15 mouse cellular contexts compared by ENCODE assay signal in the genomic region with DNA sequence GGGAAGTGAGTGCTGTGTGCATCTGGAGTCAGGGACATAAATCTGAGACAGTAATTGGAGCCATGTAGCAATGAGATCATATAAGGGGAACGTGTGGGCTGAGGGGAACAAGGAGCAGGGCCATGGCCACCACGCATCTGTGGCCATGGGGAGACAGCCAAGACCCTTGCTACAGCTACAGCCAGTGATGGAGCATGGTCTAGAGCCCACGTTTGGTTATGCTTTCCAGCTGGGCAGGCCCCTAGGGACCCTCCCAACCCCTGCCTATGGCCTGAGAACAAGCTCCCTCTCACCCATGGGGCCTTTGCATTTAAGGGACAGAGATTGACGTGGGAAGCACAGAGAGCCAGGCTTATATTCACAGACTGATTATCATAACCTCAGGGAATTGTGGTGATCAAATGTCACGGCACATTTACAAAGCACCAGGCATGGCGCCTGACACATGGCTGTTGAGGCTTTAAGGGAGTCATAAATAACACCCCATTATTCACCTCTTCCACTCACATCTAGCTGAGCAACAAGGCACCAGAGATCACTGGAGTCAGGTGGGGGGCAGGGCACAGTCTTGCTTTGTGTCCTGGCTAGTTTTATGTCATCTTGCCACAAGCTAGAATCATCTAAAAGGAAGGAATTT.
DNase-seq lines count a peak whose midpoint lies in the region; ATAC-seq lines count a peak whose summit lies in the region.
"Had no signal": no experiment of that assay in that cellular context is flagged by ENCODE, and none has a peak within 500 bp of the region (broad histone marks: within the 10 kb centered on the region; RNA-seq: fewer than 3 reads in every experiment).

No protein-coding gene starts in this region.

- no peaks in the 10 kb centered on the region for H3K36me3 ChIP-seq in heart, embryonic 15.5 days
- no peaks in the 10 kb centered on the region for H3K36me3 ChIP-seq in heart, embryonic 11.5 days (ENCODE audit: control insufficient read depth, insufficient read depth, low read length)
- H3K36me3 ChIP-seq in megakaryocyte, embryonic 14.5 days (replicated peaks; ENCODE audit: low read length): no peaks in the 10 kb centered on the region
- no peaks in the 10 kb centered on the region for H3K36me3 ChIP-seq in neural tube, embryonic 12.5 days
- H3K36me3 ChIP-seq: forebrain, embryonic 12.5 days; lung, embryonic 15.5 days; midbrain, embryonic 10.5 days had no signal

- peak; percentile 53; the same call in 1 of the 2 replicates for ATAC-seq in heart, embryonic 15.5 days (replicated peaks; ENCODE audit: insufficient number of reproducible peaks, insufficient read depth, low FRiP score, low read depth)
- ATAC-seq in heart, embryonic 11.5 days (replicated peaks; ENCODE audit: insufficient number of reproducible peaks, low FRiP score, low TSS enrichment): no peak
- ATAC-seq in megakaryocyte, adult 5-6 weeks (ENCODE audit: poor library complexity, severe bottlenecking): no peak
- ATAC-seq in neural tube, embryonic 12.5 days (ENCODE audit: low FRiP score, low read depth): peak; percentile 89

- H3K4me2 ChIP-seq in heart, embryonic 15.5 days: no peak overlapping the region
- H3K4me2 ChIP-seq in heart, embryonic 11.5 days: no peak overlapping the region
- H3K4me2 ChIP-seq in neural tube, embryonic 12.5 days (replicated peaks): no peak overlapping the region
- H3K4me2 ChIP-seq: forebrain, embryonic 12.5 days; lung, embryonic 15.5 days had no signal

- 55% methylated on average over 6 of the region's 6 CpGs for WGBS in heart, embryonic 15.5 days
- 70% methylated on average over 6 of the region's 6 CpGs for WGBS in heart, embryonic 11.5 days (ENCODE audit: insufficient replicate concordance)
- 15% methylated on average over 6 of the region's 6 CpGs for WGBS in neural tube, embryonic 12.5 days

- DNase-seq in forelimb bud, embryonic 11.5 days (ENCODE audit: low read depth, low spot score): peak; percentile 72
- DNase-seq in ovary, postnatal 10 days (ENCODE audit: low spot score): no peak
- DNase-seq in urinary bladder, postnatal 14 days (ENCODE audit: low spot score): no peak
- DNase-seq: cerebellum, adult 11-12 months; kidney, postnatal 4 days; layer of hippocampus, postnatal 36 days; right cerebral cortex, postnatal 25 days had no signal

- no peak overlapping the region for H3K27ac ChIP-seq in heart, embryonic 15.5 days
- no peak overlapping the region for H3K27ac ChIP-seq in heart, embryonic 11.5 days (ENCODE audit: low read depth, low read length)
- no peak overlapping the region for H3K27ac ChIP-seq in neural tube, embryonic 12.5 days
- H3K27ac ChIP-seq: forebrain, embryonic 12.5 days; lung, embryonic 15.5 days; midbrain, embryonic 10.5 days had no signal

- H3K4me3 ChIP-seq in heart, embryonic 15.5 days: no peak overlapping the region
- no peak overlapping the region for H3K4me3 ChIP-seq in heart, embryonic 11.5 days (ENCODE audit: low read depth, low read length)
- H3K4me3 ChIP-seq in megakaryocyte, embryonic 14.5 days (replicated peaks): peak overlapping the region; percentile 36
- H3K4me3 ChIP-seq in neural tube, embryonic 12.5 days: no peak overlapping the region
- H3K4me3 ChIP-seq: forebrain, embryonic 12.5 days; lung, embryonic 15.5 days; midbrain, embryonic 10.5 days had no signal

- no peaks in the 10 kb centered on the region for H3K4me1 ChIP-seq in heart, embryonic 15.5 days (replicated peaks)
- no peaks in the 10 kb centered on the region for H3K4me1 ChIP-seq in heart, embryonic 11.5 days (ENCODE audit: control insufficient read depth, insufficient read depth, low read length)
- no peaks in the 10 kb centered on the region for H3K4me1 ChIP-seq in megakaryocyte, embryonic 14.5 days
- H3K4me1 ChIP-seq in neural tube, embryonic 12.5 days: peaks cover 8% of the 10 kb centered on the region; the same call in 1 of the 2 replicates
- H3K4me1 ChIP-seq: forebrain, embryonic 12.5 days; lung, embryonic 15.5 days had no signal

- no peak overlapping the region for H3K9ac ChIP-seq in heart, embryonic 15.5 days
- no peak overlapping the region for H3K9ac ChIP-seq in heart, embryonic 11.5 days (ENCODE audit: low read depth, low read length)
- no peak overlapping the region for H3K9ac ChIP-seq in neural tube, embryonic 12.5 days
- H3K9ac ChIP-seq: forebrain, embryonic 12.5 days; lung, embryonic 15.5 days had no signal

- H3K27me3 ChIP-seq in heart, embryonic 15.5 days: no peaks in the 10 kb centered on the region
- H3K27me3 ChIP-seq in heart, embryonic 11.5 days (ENCODE audit: control insufficient read depth, insufficient read depth, low read length): no peaks in the 10 kb centered on the region
- no peaks in the 10 kb centered on the region for H3K27me3 ChIP-seq in megakaryocyte, embryonic 14.5 days (replicated peaks)
- no peaks in the 10 kb centered on the region for H3K27me3 ChIP-seq in neural tube, embryonic 12.5 days (replicated peaks)
- H3K27me3 ChIP-seq: forebrain, embryonic 12.5 days; lung, embryonic 15.5 days had no signal

- H3K9me3 ChIP-seq in heart, embryonic 15.5 days (replicated peaks): no peaks in the 10 kb centered on the region
- no peaks in the 10 kb centered on the region for H3K9me3 ChIP-seq in heart, embryonic 11.5 days (replicated peaks; ENCODE audit: control insufficient read depth, low read length)
- H3K9me3 ChIP-seq in megakaryocyte, embryonic 14.5 days: peaks cover 41% of the 10 kb centered on the region
- H3K9me3 ChIP-seq in neural tube, embryonic 12.5 days: no peaks in the 10 kb centered on the region; the same call in 1 of the 2 replicates
- H3K9me3 ChIP-seq: forebrain, embryonic 12.5 days; lung, embryonic 15.5 days; midbrain, embryonic 10.5 days had no signal

Comparison
In these comparisons a context has a peak if more than half of its experiments do, and no peak if none do; other contexts are left out.
1. ATAC-seq: peak in heart, embryonic 15.5 days (single experiment) and neural tube, embryonic 12.5 days (single experiment); none in heart, embryonic 11.5 days (single experiment) and megakaryocyte, adult 5-6 weeks (single experiment).